Mouse (Mus musculus): ENCODE measurements around the gene Tmem217. TPM values are rescaled to one million over a fixed set of nuclear protein-coding genes. Genes with fewer than 3 reads are reported as not detected.

Gene Tmem217
- not detected for total RNA-seq (2021)
- long read RNA-seq, experiment 1: 0 reads
- long read RNA-seq, experiment 2: 0 reads

GRCm38 (mm10) chr17:29552162-29552732 is at the start of gene Tmem217:
Tmem217 (minus strand) TSS chr17:29552385.
- no peak for DNase-seq

GRCm38 (mm10) chr17:29601391-29601790 is 49.2 kb upstream of the Tmem217 start:
- DNase-seq: peak; percentile 17 to 49

GRCm38 (mm10) chr17:29599537-29599936 is 47.4 kb upstream of the Tmem217 start:
- no peak for DNase-seq

- no peak for DNase-seq
These were observed 46.9 kb upstream of the Tmem217 start for GRCm38 (mm10) chr17:29599051-29599450.

GRCm38 (mm10) chr17:29596771-29597132 is 44.6 kb upstream of the Tmem217 start:
- DNase-seq: no peak

GRCm38 (mm10) chr17:29595891-29596770 is 43.9 kb upstream of the Tmem217 start:
- DNase-seq: peak; percentile 8 to 20

- no peak for DNase-seq
These were observed 37.2 kb upstream of the Tmem217 start for GRCm38 (mm10) chr17:29589221-29589898.

GRCm38 (mm10) chr17:29586921-29587320 is 34.7 kb upstream of the Tmem217 start:
- DNase-seq: no peak

- no peak for DNase-seq
These were observed 33.3 kb upstream of the Tmem217 start for GRCm38 (mm10) chr17:29585446-29585845.

- no peak for DNase-seq
These were observed 32.6 kb upstream of the Tmem217 start for GRCm38 (mm10) chr17:29584737-29585136.

- no peak for DNase-seq
These were observed 32.1 kb upstream of the Tmem217 start for GRCm38 (mm10) chr17:29584306-29584705.

- DNase-seq: no peak
These were observed 31.4 kb upstream of the Tmem217 start for GRCm38 (mm10) chr17:29583569-29583968.

GRCm38 (mm10) chr17:29579579-29580126 is 27.5 kb upstream of the Tmem217 start:
- DNase-seq: no peak

GRCm38 (mm10) chr17:29569831-29570230 is 17.6 kb upstream of the Tmem217 start:
- no peak for DNase-seq

- no peak for DNase-seq
These were observed 16.2 kb upstream of the Tmem217 start for GRCm38 (mm10) chr17:29568435-29568834.

- DNase-seq: no peak
These were observed 13.3 kb upstream of the Tmem217 start for GRCm38 (mm10) chr17:29565521-29565920.

GRCm38 (mm10) chr17:29558476-29558875 is 6.3 kb upstream of the Tmem217 start:
- no peak for DNase-seq

GRCm38 (mm10) chr17:29556893-29557292 is 4.7 kb upstream of the Tmem217 start:
- DNase-seq: no peak

GRCm38 (mm10) chr17:29556456-29556855 is 4.3 kb upstream of the Tmem217 start:
- peak in 1 of 2 experiments; percentile 20 for DNase-seq

- DNase-seq: no peak
These were observed 2.0 kb upstream of the Tmem217 start for GRCm38 (mm10) chr17:29554176-29554575.

- DNase-seq: peak; percentile 23
These were observed 1.2 kb downstream of the Tmem217 start for GRCm38 (mm10) chr17:29551019-29551418.

GRCm38 (mm10) chr17:29549543-29550428 is 2.4 kb downstream of the Tmem217 start, which contains the start of the genes Gm17657 and Tbc1d22b:
Gm17657 (minus strand) TSS chr17:29549638.
Tbc1d22b (plus strand) TSS chr17:29549785.
- DNase-seq: peak; percentile 92 to 96

Data from heart, adult 18-20 months (tissue).